Mouse (Mus musculus) lung, postnatal 10 days (tissue): ENCODE measurements around the gene Abcb8.
A peak's percentile ranks its signal among the peaks of the same experiment; 100 is the strongest.

Experiments used
- DNase-seq: peaks from one replicate; pipeline ENCODE4 v3.0.0; 2021

Gene Abcb8

DNA sequence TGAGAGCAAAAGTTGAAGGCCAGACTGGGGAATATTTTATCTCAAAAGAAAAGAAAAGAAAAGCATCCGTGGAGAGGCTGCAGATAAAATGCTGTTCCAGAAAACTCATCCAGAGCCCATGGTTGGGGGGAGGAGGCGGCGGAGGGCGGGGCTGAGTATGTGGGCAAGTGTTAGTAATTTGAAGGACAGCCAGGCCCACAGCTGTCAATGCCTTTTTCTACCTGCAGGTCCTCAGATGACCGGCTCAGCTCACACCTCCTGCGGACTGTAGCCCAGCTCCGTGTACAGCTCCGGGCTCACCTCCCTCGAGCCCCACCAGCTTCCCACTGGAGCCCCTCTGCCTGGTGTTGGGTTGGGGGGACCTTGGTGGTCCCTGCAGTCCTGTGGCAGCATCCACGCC, 6.2 kb downstream of the Abcb8 start:
- DNase-seq = no peak

DNA sequence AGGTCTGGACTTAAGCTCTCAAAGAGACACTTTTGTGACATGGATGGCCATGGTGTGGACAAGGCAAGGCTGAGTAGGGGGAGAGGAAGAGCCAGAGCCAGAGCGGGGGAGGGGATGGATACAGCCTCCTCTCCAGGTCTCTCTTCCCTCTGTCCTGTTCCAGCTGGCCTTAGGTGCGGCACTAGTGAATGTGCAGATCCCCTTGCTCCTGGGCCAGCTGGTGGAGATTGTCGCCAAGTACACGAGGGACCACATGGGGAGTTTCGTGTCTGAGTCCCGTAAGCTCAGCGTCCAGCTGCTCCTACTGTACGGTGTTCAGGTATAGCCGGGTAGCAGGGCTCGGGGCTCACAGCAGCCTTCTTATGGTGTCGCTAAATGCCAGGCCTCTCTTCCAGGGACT, 6.9 kb downstream of the Abcb8 start:
- DNase-seq = no peak

DNA sequence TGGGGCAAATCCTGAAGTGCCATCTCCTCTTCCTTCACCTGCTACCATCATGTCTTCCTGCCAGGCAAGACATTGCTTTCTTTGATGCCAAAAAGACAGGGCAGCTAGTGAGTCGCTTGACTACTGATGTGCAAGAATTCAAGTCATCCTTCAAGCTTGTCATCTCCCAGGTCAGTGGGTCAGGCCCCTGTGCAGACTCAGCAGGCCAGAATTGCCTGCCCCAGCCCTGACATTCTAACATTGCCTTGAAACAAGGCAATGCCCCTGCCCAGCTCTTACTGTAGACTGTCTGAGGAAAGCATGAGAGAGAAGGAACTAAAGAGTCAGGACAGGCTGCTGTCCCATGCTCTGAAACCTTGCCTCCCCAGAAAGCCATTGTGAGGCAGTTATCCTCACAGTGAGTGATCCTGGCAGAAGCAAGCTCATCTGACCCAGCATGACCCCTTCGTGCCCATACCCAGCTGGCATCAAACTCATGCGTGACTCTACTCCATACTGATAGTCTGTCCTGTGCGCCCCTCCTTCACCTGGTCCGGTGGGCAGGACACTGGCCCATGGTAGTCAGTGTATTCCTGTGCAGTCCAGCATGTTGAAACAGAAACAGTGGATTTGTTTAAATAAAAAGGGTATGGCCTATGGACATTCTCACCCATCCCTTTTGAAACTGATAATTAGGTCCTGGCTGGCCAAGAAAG, 7.6 kb downstream of the Abcb8 start:
- DNase-seq = no peak

DNA sequence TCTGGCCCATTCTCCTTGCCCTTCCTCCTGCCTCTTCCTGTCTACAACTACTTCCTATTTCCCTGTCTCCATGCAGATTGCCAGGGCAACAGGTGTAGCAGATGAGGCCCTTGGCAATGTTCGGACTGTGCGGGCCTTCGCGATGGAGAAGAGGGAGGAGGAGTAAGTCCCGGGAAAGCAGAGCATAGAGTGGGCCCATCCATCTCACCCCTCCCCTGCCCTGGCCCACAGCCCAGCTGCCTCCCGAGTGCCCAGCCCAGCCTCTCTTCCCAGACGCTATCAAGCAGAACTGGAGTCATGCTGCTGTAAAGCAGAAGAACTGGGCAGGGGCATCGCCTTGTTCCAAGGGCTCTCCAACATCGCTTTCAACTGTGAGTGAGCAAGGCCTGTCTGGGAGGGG, 8.5 kb downstream of the Abcb8 start:
- no peak for DNase-seq

DNA sequence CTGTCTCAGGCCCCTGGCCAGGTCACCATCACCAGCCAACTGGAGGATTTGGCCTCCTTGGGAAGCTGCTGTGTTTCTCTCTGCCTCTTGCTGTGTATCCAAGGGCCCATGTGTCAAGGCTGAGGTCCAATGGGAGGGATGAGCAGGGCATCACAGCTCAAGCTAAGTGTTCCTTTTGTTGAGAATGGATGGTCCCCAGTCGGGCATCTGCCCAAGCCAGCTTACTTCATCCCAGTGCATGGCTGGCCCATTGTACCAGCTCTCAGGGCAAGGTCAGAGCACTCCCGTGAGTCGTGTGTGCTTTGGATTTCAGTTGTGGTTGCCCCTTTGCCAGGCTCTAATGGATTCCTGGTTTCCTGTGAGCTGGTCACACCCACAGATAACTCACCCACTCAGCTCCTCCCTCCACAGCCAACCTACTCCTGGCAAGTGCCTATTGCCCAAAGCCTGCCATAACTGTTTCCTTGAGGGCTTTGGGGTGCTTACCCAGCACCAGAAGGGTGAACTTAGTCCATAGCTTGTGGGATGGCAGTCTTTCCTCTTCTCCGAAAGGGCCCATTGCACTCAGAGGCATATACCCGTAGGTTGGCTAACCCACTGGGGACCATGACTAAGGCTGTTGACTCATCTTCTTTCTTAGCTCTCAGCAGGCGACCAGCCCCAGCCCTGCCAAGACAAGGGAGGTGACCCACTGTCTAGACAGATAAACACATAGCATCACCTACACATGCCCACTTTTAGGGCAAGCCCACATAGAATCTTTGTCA, 11.3 kb downstream of the Abcb8 start:
- no peak for DNase-seq

DNA sequence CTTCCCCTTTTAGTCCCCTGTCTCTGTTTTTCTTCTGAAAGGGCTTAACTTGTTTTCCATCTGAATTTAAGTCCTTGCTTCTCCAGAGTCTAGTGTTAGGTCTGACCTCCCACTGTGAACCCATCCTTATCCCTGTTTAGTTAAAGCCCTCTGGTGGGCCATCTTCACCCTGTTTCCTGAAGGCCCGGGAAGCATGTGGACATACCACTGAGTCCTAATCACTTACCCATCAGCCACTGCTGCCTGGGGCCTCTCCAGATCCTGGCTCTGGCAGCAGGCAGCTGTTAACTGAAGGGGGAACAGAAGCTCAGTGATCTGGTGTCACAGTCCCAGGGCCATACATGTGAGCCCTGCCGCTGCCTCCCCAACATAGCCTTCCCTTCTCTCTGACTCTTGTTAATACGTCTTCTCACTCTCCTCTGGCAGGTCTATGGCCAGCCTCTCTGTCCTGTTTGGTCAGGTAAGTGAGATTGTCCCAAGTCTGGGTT, 12.0 kb downstream of the Abcb8 start:
- no peak for DNase-seq

DNA sequence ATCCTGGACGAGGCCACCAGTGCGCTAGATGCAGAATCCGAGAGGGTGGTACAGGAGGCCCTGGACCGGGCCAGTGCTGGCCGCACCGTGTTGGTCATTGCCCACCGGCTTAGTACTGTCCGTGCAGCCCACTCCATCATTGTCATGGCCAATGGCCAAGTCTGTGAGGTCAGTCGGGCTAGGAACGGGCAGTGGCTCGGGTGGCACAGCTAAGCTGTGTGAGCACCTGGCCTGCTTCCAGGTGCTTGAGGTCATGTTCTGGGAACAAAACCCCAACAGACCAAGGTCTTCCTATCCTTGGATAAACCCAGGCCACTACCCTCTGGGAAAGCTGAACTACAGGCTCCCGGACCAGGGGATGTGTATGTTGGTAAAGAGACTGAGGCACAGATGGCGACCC, 15.2 kb downstream of the Abcb8 start:
- no peak for DNase-seq

DNA sequence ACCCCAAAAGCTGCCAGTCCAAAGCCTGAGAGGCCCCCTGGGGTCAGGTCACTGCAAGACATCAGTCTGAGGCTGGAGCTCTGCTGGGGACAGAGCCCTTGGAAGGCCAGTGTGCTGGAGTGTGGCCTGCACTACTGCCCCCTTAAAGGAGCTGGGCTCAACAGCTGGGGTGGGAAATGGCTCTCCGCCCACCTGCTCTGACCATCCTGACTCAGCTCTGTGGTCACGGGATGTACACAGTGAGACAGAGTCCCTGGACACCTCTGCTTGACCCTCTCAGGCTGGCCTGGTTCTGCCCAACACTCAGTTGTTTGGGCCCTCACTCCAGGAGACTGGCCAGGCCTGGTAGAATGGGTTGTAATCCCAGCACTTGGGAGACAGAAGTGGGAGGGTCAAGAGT, 16.0 kb downstream of the Abcb8 start:
- no peak for DNase-seq

DNA sequence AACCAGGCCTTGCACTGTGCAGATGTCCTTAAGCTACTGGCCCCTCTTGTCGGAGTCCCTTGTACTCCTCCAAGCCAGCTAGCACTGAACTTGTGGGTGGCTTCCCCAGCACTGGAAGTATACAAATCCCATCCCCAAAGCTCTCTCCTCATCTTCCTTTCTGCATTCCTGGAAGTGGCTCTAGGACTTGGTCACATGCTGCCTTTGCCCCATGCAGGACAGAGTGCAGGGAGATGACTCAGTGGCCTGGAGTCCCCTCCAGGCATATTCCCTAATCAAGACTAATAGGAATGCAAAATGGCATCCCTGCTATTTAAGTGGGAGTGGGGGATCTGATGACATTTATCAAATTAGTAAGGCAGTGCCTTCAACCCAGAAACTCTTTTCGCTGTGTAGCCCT, 18.6 kb downstream of the Abcb8 start:
- no peak for DNase-seq

DNA sequence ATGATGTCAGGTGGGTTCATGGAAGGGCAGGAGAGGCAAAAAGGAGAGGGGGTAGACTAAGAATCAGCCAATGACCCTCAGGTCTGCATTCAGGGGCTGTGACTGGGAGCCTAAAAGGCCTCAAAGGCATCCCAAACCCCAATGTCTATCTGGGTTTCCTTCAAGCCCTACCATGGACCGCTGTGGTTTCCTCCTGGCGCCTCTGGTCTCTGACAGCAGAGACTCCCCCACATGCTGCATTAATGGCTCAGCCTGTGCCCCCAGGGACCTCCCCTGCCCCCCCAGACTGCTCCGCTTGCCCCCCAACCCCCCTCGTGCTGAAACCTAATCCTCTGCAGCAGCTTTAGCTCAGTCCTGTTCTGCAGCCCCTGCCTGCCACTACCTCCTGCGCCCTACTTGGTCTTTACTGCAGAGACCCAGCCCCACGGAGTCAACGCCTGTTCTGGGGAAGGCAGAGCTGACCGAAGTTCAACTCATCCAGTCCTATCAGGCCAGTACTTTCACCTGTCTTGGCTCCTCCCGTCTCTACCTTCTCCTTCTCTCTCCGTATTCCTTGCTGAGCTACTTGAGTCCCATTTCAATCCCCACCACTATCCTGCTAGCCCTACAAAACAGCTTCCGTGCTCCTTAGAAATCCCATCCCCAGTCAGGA, 19.7 kb downstream of the Abcb8 start, which contains the start of gene Asic3:
Asic3 (plus strand) TSS at position 351 of the 652 bp plus-strand sequence.
- no peak for DNase-seq

DNA sequence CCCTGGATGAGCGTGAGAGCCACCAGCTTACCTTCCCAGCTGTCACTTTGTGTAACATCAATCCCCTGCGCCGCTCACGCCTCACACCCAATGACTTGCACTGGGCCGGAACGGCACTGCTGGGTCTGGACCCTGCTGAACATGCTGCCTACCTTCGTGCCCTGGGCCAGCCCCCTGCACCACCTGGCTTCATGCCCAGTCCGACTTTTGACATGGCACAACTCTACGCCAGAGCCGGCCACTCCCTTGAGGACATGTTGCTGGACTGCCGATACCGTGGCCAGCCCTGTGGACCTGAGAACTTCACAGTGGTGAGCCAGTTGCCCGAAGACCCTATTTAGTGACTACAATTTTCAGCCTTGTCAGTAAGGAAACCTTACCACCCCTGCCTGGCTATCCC, 20.5 kb downstream of the Abcb8 start:
- DNase-seq = no peak

DNA sequence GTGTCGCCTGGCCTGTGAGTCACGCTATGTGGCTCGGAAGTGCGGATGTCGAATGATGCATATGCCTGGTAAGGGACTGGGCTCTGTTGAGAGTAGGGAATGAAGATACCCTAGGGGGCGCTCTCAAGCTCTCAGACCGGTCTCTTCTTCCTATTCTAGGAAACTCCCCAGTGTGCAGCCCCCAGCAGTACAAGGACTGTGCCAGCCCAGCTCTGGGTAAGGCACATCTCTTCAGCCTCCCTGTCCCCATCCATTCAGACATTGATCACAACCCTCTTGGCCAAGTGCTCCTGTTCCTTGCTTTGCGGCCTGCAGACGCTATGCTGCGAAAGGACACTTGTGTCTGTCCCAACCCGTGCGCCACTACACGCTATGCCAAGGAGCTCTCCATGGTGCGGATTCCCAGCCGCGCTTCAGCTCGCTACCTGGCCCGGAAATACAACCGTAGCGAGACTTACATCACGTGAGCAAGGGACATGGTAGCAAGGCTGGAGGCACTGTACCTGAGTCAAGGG, 22.8 kb downstream of the Abcb8 start:
- peak; percentile 81 for DNase-seq

DNA sequence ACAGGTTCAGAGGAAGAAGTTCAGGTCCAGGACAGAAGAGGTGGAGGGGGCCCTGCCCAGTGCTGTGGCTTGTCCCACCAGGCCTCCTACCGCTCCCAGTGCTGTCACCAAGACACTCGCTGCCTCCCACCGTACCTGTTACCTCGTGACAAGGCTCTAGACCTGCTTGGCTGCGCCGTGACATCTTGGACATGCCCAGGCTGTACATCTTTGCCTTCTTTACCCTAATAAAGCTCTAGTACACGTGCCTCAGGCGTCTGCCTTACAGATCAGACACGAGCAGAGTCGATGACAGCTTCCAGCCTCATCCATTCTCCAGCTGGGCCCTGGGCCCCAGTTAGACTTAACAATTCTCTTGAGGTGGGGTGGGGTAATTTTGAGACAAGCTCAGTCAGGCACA, 24.1 kb downstream of the Abcb8 start:
- DNase-seq = no peak

DNA sequence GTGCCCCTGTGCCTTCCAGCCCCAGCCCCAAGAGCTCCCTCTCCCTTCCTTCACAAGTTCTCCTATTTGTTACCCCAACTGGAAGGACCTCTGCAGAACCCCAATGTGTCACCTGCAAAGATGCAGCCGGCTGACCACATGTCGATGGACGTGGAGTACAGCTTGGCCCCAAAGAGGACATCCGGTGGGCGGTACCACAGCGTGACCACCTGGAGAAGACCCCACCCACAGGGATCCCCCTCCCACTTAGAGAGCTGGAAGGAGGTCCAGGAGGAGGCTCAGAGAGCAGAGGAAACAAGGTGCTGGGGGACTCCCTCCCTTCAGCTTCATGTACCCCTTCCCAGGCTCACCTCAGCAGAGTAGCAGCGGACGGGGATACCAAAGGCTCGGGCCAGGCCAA, 26.9 kb downstream of the Abcb8 start:
- DNase-seq = no peak

DNA sequence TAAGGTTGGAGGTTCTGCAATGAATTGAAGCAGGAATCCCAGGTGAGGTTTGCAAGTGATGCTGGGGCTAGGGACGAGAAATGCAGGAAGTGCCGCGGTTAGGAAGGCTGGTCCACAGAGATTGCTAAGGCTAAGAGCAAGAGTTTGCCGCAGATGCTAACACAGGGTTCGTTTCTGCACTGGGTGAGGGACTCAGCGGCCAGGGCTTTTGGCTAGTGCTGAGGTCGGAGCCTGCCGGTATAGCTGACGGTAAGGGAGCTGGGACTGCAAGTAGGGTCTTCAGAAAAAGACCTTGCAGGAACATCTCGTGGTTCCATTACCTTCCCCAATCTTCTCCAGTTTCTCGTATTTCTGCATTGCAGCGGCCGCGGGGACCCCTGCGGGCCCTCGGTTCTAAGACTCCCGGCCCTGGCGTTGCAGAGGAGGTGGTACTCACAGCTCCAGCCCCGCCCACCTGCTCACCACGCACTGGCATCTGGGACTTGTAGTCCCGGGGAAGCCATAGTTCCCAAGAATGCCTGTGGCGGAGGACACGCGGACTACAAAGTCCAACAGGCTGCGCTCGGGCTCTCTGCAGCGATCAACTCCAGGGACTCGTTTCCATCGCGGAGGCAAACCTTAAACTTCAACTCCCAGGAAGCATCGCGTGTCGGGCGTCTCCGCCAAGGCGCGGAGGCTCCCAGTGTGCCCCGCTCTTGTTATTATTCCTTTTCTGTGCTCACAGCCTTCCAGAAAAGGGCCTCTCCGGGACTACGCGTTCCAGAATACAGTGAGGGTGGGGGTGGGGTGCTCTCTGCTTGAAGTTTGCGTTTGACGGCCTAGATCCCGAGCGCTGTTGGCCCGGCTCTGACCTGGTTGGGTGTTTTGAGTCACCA, 29.9 kb downstream of the Abcb8 start, which contains the start of the genes Cdk5 and Slc4a2:
Cdk5 (minus strand) TSS at position 402 of the 875 bp plus-strand sequence.
Slc4a2 (plus strand) TSS at position 709 of the 875 bp plus-strand sequence.
- peak; percentile 99 for DNase-seq

DNA sequence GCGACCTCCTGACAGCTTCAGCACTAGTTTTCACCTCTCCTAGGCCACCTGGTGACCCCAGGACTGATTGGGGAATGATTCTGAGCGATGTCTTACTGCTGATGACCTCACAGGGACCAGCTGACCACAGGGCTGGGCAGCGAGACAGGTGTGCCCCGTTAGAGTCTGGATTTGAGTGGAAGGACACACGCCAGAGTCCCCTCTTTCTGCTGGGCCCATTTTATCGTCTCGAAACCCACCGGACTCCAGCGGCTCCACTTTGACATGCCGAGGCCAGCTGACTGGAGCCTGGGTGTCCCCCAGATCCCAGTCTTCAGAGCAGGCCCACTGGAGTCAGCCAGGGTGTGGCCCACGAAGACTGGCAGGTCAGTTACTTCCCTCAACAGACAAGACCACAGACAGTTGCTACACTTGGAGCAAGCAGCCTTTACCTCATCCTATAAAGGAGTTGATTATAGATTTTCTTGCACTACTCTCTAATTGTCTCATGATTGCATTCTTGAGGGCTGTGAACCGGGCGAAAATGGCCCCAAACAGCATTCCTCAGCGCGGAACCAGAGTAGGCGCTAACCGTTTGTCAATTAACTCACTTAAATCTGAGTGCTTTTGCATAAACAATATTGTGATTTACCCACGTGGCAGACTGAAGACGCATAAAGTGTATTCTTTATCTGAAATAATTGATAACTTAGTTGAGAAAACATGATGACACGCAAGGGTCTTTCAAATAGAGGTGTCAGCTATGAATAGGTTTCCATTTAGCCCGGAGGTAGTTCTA, 30.7 kb downstream of the Abcb8 start:
- DNase-seq = no peak

DNA sequence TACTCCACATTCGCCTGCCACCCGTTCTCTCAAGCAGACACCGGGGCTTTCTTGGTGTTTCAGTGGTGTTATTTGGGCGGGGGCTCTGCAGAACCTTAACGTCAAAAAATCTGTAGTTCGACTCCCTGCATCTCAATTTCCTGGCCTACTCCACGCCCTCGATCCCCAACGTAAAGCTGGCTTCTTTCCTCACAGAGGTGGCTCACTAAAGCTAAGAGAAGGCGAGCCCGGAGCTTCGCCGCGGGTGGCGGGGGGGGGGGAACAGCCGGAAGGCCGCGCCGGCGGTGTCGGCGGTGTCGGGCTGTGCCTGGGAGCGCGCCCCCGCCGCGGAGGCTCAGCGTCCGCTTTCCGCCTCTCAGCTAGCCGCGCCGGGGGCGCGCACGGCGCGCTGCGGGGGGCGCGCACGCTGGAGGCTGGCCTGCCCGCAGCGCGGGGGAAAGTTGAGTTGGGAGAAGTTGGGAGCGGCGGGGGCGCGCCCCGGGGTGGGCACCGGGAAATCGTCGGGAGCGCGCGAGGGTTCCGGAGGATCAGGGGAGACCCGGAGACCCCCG, 31.5 kb downstream of the Abcb8 start:
- DNase-seq = peak; percentile 92

DNA sequence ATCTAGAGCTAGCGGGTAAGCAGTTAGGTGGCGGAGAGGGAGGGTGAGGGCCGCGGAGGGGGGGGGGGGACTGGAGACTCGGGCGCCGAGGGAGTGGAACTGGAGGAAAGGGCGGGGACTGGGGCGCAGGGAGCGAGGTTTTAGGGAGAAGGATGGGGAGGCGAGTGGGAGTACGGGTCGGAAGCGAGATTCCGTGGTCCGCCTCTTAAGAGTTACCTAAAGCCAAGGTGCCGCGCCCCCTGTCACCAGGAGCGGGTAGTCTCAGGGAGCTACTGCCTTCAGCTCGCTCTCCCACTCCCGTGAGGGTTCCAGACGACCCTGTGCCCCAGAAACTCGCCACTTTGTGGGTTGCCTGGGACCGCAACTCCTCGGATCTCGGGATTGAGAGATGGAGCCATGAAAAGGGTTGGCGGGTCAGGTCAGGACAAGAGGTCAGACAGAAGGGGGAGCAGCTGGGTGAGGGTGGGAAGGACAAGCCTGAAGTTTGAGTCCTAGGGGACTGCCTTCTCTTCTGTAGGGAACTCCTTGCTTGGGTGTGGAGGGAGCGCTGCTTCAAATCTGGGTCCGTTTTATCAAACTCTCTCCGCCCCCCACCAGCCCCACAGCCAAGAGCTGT, 32.1 kb downstream of the Abcb8 start:
- peak; percentile 64 for DNase-seq

DNA sequence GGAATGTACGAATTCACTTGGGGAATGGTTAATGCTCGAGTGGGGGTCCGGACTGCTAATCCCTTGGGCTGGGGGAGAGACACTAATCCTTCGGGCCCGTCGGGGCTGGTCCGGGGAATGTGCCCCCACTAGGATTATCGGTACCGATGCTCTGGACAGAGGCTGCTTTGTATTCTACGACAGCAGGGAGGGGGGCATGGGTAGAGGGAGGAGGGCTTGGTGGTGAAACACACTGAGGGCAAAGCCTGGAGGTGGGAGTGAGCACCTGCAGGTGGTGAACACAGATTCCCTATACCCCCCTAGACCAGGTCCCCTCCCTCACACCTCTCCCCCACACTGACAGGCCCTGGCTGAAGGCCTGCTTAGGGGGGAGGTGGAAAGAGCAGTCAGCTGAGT, 32.6 kb downstream of the Abcb8 start:
- DNase-seq = peak; percentile 49

DNA sequence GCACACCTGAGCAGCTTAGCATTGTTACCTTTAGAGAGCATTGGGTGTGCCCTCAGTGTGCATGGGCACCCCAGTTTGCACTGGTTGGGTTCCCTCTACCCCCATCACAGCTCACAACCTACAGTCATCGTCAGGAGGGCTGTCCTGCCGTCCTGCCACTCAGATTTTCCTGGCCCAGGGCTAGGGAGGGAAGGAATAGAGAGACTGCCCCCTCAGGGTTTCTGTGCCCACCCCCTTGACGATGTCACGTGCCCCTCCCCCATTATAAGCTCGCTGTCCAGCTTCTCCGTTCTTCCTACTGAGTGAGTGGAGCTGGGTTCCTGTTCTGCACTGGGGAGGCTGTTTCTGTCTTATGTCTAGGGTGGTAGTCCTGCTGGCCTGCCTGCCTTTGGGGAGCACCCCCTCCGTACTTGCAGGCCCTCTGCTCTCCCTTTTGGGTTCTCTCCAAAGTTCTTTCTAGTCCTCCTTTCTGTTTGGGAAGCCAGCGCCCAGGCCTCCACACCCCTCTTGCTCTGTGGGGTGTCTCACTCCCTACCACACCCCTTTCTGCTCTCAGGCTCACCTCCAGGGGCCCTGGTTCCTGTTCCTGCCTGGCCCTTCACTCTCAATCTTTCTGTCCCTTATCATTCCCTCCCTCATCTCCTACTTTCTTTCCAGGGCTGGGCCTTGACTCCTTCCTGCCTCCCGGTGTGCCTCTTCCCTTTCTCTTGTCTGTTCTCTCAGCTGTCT, 33.3 kb downstream of the Abcb8 start:
- DNase-seq = peak; percentile 40
